Comparison of ENCODE assay signal across 8 mouse cellular contexts in the genomic region with DNA sequence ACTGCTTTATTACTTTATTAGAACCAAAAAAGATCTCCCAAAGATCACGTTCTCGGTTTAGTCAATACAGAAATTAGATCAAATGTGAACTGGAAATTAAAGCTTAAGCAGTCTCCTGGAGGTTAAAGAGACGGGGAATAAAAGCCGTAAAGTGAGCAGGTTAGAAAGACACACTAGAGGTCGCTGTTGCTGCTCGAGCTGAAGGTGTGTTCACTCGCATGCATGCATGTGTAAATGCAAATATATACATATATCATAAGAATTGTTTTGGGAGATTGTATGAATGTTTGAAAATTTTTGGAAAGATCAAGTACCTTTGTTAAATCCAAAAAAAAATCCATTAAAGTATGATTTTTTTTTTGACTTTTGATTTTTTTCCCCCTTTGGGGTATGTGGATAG.
A peak's percentile ranks its signal among the peaks of the same experiment; 100 is the strongest.
DNase-seq lines count a peak whose midpoint lies in the region; ATAC-seq and TF ChIP-seq lines count a peak whose summit lies in the region.

No protein-coding gene starts in this region.

- no peak overlapping the region for H3K27ac ChIP-seq in hindbrain, embryonic 13.5 days
- H3K27ac ChIP-seq in hindbrain, embryonic 10.5 days = no peak overlapping the region
- no peak overlapping the region for H3K27ac ChIP-seq in limb, embryonic 14.5 days (replicated peaks; ENCODE audit: low read depth, low read length)

- H3K9ac ChIP-seq in hindbrain, embryonic 13.5 days = no peak overlapping the region
- no peak overlapping the region for H3K9ac ChIP-seq in limb, embryonic 14.5 days (ENCODE audit: low read depth, low read length, severe bottlenecking)

- no peaks in the 10 kb centered on the region for H3K9me3 ChIP-seq in hindbrain, embryonic 13.5 days
- H3K9me3 ChIP-seq in hindbrain, embryonic 10.5 days = no peaks in the 10 kb centered on the region
- H3K9me3 ChIP-seq in limb, embryonic 14.5 days (ENCODE audit: control insufficient read depth, low read length) = no peaks in the 10 kb centered on the region

- no peak for TF ChIP-seq POLR2A in limb, embryonic 14.5 days (IDR thresholded peaks at IDR 0.05; ENCODE audit: borderline replicate concordance, extremely low read depth, insufficient read depth, insufficient read length)

- no peak overlapping the region for H3K4me2 ChIP-seq in hindbrain, embryonic 13.5 days
- no peak overlapping the region for H3K4me2 ChIP-seq in limb, embryonic 14.5 days (replicated peaks; ENCODE audit: low read depth, low read length, severe bottlenecking)

- no peaks in the 10 kb centered on the region for H3K36me3 ChIP-seq in hindbrain, embryonic 13.5 days
- H3K36me3 ChIP-seq in hindbrain, embryonic 10.5 days = no peaks in the 10 kb centered on the region
- no peaks in the 10 kb centered on the region for H3K36me3 ChIP-seq in limb, embryonic 14.5 days (ENCODE audit: control insufficient read depth, insufficient read depth, low read length)

- H3K4me3 ChIP-seq in hindbrain, embryonic 13.5 days = no peak overlapping the region
- H3K4me3 ChIP-seq in hindbrain, embryonic 10.5 days = no peak overlapping the region
- no peak overlapping the region for H3K4me3 ChIP-seq in limb, embryonic 14.5 days (replicated peaks; ENCODE audit: low read length)

- no peaks in the 10 kb centered on the region for H3K27me3 ChIP-seq in hindbrain, embryonic 13.5 days
- no peaks in the 10 kb centered on the region for H3K27me3 ChIP-seq in hindbrain, embryonic 10.5 days (ENCODE audit: insufficient read depth, poor library complexity, severe bottlenecking)
- H3K27me3 ChIP-seq in limb, embryonic 14.5 days (ENCODE audit: control insufficient read depth, insufficient read depth, low read length) = no peaks in the 10 kb centered on the region

- peaks cover 7% of the 10 kb centered on the region for H3K4me1 ChIP-seq in hindbrain, embryonic 13.5 days (replicated peaks)
- H3K4me1 ChIP-seq in hindbrain, embryonic 10.5 days (replicated peaks) = peaks cover 22% of the 10 kb centered on the region
- H3K4me1 ChIP-seq in limb, embryonic 14.5 days (ENCODE audit: control insufficient read depth, insufficient read depth, low read length) = no peaks in the 10 kb centered on the region

- peak; percentile 54; the same call in 1 of the 2 replicates for ATAC-seq in hindbrain, embryonic 13.5 days (ENCODE audit: low FRiP score)
- no peak for ATAC-seq in limb, embryonic 14.5 days (ENCODE audit: low FRiP score, low read depth)

- DNase-seq in hindbrain, embryonic 10.5 days (ENCODE audit: low spot score) = no peak
- peak; percentile 65 for DNase-seq in 416B (ENCODE audit: low read depth)
- DNase-seq in WW6 (ENCODE audit: low read depth, low spot score) = peak; percentile 14
- peak; percentile 12 for DNase-seq in embryo, embryonic 9.5 days (ENCODE audit: extremely low spot score)
- DNase-seq in limb, embryonic 14.5 days (ENCODE audit: low spot score) = peak; percentile 61
- DNase-seq in neural tube, embryonic 10.5 days (ENCODE audit: extremely low spot score, low spot score) = no peak
- no peak for DNase-seq in thymus, postnatal 25 days

- WGBS in hindbrain, embryonic 13.5 days = 42% methylated on average over 7 of the region's 7 CpGs
- WGBS in hindbrain, embryonic 10.5 days = 53% methylated on average over 7 of the region's 7 CpGs
- WGBS in limb, embryonic 14.5 days = 44% methylated on average over 7 of the region's 7 CpGs

Comparison
In these comparisons a context has a peak if more than half of its experiments do, and no peak if none do; other contexts are left out.
1. DNase-seq: peak in 416B (single experiment), WW6 (single experiment), embryo, embryonic 9.5 days (single experiment) and limb, embryonic 14.5 days (single experiment); none in hindbrain, embryonic 10.5 days (single experiment), neural tube, embryonic 10.5 days (single experiment) and thymus, postnatal 25 days (single experiment).